Mouse (Mus musculus) MEL (cell line): ENCODE measurements around the gene Ext2. TPM values are rescaled to one million over a fixed set of nuclear protein-coding genes. Genes with fewer than 3 reads are reported as not detected.

Experiments
- DNase-seq: peaks from one replicate; pipeline ENCODE4 v3.0.0; 2011; ENCODE audit warnings: low read depth, low spot score
- H3K27ac ChIP-seq: 2 replicates; pipeline ENCODE4 v1.5.1; 2012; ENCODE audit warnings: low read depth, mild to moderate bottlenecking, control low read depth, low read length, moderate library complexity; ENCODE audit not compliant: control insufficient read depth
- H3K27me3 ChIP-seq, 2 experiments: fragments of 150-350 bp in 1 of 2; sonication (generic) in 1 of 2; 2 replicates each; pipeline ENCODE4 v1.6.1; 2012; ENCODE audit warnings: low read length in 2 of 2, mild to moderate bottlenecking in 2 of 2, improper control_type of control experiment in 1 of 2, moderate library complexity in 1 of 2; ENCODE audit not compliant: insufficient read depth in 2 of 2, control insufficient read depth in 1 of 2
- H3K36me3 ChIP-seq, 2 experiments: 2 replicates each; pipeline ENCODE4 v1.6.1; 2012 to 2014; ENCODE audit warnings: low read length in 2 of 2, improper control_type of control experiment in 1 of 2, inconsistent platforms in 1 of 2, mild to moderate bottlenecking in 1 of 2; ENCODE audit not compliant: insufficient read depth in 2 of 2, control insufficient read depth in 1 of 2
- H3K4me1 ChIP-seq, 2 experiments: fragments of 150-350 bp in 1 of 2; sonication (generic) in 1 of 2; 2 replicates each; pipeline ENCODE4 v1.6.1; 2012; ENCODE audit warnings: low read length in 2 of 2, improper control_type of control experiment in 1 of 2, mild to moderate bottlenecking in 1 of 2; ENCODE audit not compliant: insufficient read depth in 2 of 2, control insufficient read depth in 1 of 2
- H3K4me3 ChIP-seq, 2 experiments: fragments of 150-350 bp in 1 of 2; sonication (generic) in 1 of 2; 2 replicates each; pipeline ENCODE4 v1.5.1; 2012; ENCODE audit warnings: low read depth in 2 of 2, low read length in 2 of 2, mild to moderate bottlenecking in 2 of 2, moderate library complexity in 2 of 2, control low read depth in 1 of 2, improper control_type of control experiment in 1 of 2; ENCODE audit not compliant: control insufficient read depth in 1 of 2, insufficient read depth in 1 of 2
- H3K79me2 ChIP-seq: 2 replicates; pipeline ENCODE4 v1.6.1; 2012; ENCODE audit warnings: mild to moderate bottlenecking, low read length, moderate library complexity; ENCODE audit not compliant: control insufficient read depth, poor library complexity, insufficient read depth
- H3K9ac ChIP-seq: 2 replicates; pipeline ENCODE4 v1.6.1; 2012; ENCODE audit warnings: low read depth, mild to moderate bottlenecking, control low read depth, low read length, moderate library complexity; ENCODE audit not compliant: control insufficient read depth, poor library complexity, severe bottlenecking
- H3K9me3 ChIP-seq: fragments of 150-350 bp; sonication (generic); replicated peaks from 2 replicates; pipeline ENCODE4 v1.6.1; 2012; ENCODE audit warnings: mild to moderate bottlenecking, low read length, improper control_type of control experiment, moderate library complexity; ENCODE audit not compliant: insufficient read depth
- CHD1 ChIP-seq: IDR thresholded peaks from 2 replicates; pipeline ENCODE4 v1.6.1; 2012; ENCODE audit warnings: low read depth, mild to moderate bottlenecking, inconsistent platforms, low read length, improper control_type of control experiment
- ETS1 ChIP-seq: IDR thresholded peaks from 2 replicates; pipeline ENCODE4 v1.6.1; 2012; ENCODE audit warnings: low read depth, mild to moderate bottlenecking, inconsistent platforms, low read length, improper control_type of control experiment, moderate library complexity
- GABPA ChIP-seq: IDR thresholded peaks from 2 replicates; pipeline ENCODE4 v1.6.1; 2012; ENCODE audit warnings: low read depth, mild to moderate bottlenecking, inconsistent platforms, low read length, improper control_type of control experiment, moderate library complexity
- KAT2A ChIP-seq: conservative IDR thresholded peaks from 2 replicates; pipeline ENCODE4 v1.6.1; 2012; ENCODE audit warnings: low read depth, low read length, improper control_type of control experiment, inconsistent platforms
- MAX ChIP-seq: IDR thresholded peaks from 2 replicates; pipeline ENCODE4 v1.6.1; 2011; ENCODE audit warnings: low read length, improper control_type of control experiment
- MEF2A ChIP-seq: IDR thresholded peaks from 2 replicates; pipeline ENCODE4 v1.6.1; 2014; ENCODE audit warnings: low read depth, mild to moderate bottlenecking, inconsistent platforms, low read length, improper control_type of control experiment; ENCODE audit not compliant: poor library complexity, insufficient replicate concordance, severe bottlenecking; ENCODE audit errors: extremely low read depth
- NELFE ChIP-seq: IDR thresholded peaks from 2 replicates; pipeline ENCODE4 v1.6.1; 2011; ENCODE audit warnings: low read depth, low read length, improper control_type of control experiment
- POLR2A ChIP-seq, 2 experiments: IDR thresholded peaks; 2 replicates each; pipeline ENCODE4 v1.6.1; 2011 to 2012; ENCODE audit warnings: low read length in 2 of 2, mild to moderate bottlenecking in 2 of 2, control low read depth in 1 of 2, improper control_type of control experiment in 1 of 2, low read depth in 1 of 2, moderate library complexity in 1 of 2; ENCODE audit not compliant: control insufficient read depth in 1 of 2, insufficient read depth in 1 of 2, poor library complexity in 1 of 2
- POLR2AphosphoS2 ChIP-seq: IDR thresholded peaks from 2 replicates; pipeline ENCODE4 v1.6.1; 2011; ENCODE audit warnings: low read length, improper control_type of control experiment
- SIN3A ChIP-seq: IDR thresholded peaks from 2 replicates; pipeline ENCODE4 v1.6.1; 2012; ENCODE audit warnings: low read length, improper control_type of control experiment, inconsistent platforms
- TAL1 ChIP-seq: IDR thresholded peaks from 2 replicates; pipeline ENCODE4 v1.6.1; 2012; ENCODE audit warnings: mild to moderate bottlenecking, inconsistent platforms, low read length, moderate library complexity, mixed read lengths
- TCF12 ChIP-seq: IDR thresholded peaks from 2 replicates; pipeline ENCODE4 v1.6.1; 2014; ENCODE audit warnings: low read depth, mild to moderate bottlenecking, inconsistent platforms, low read length, improper control_type of control experiment, moderate library complexity
- USF1 ChIP-seq: IDR thresholded peaks from 2 replicates; pipeline ENCODE4 v1.6.1; 2014; ENCODE audit warnings: low read depth, mild to moderate bottlenecking, inconsistent platforms, low read length, improper control_type of control experiment, moderate library complexity
- USF2 ChIP-seq, 2 experiments: IDR thresholded peaks; 2 replicates each; pipeline ENCODE4 v1.6.1; 2011 to 2012; ENCODE audit warnings: improper control_type of control experiment in 2 of 2, low read length in 2 of 2, borderline replicate concordance in 1 of 2, inconsistent platforms in 1 of 2, low read depth in 1 of 2, mild to moderate bottlenecking in 1 of 2; ENCODE audit not compliant: insufficient read depth in 1 of 2
- ZC3H11A ChIP-seq: IDR thresholded peaks from 2 replicates; pipeline ENCODE4 v1.6.1; 2012; ENCODE audit warnings: low read depth, mild to moderate bottlenecking, inconsistent platforms, low read length, improper control_type of control experiment
- ZKSCAN1 ChIP-seq: IDR thresholded peaks from 2 replicates; pipeline ENCODE4 v1.6.1; 2012; ENCODE audit warnings: low read depth, mild to moderate bottlenecking, inconsistent platforms, low read length, improper control_type of control experiment, moderate library complexity
- ZMIZ1 ChIP-seq: IDR thresholded peaks from 2 replicates; pipeline ENCODE4 v1.6.1; 2012; ENCODE audit warnings: low read depth, mild to moderate bottlenecking, inconsistent platforms, low read length, improper control_type of control experiment, moderate library complexity
- polyA plus RNA-seq, 2 experiments: library from polyadenylated mRNA; stranded (reverse) in 1 of 2; unstranded in 1 of 2; fragments of >175 nt in 1 of 2; fragments of >200 nt in 1 of 2; gene quantifications; 2 replicates each; pipeline versions ENCODE4 v1.2.1 to v1.2.4; 2012; ENCODE audit warnings: low replicate concordance in 2 of 2, low read depth in 1 of 2; ENCODE audit not compliant: insufficient read length in 2 of 2, insufficient read depth in 1 of 2, missing spikeins in 1 of 2
- total RNA-seq: library from RNA; depleted of rRNA; stranded (reverse); fragments of 300-350 nt; gene quantifications from 2 replicates; pipeline ENCODE4 v1.2.3, GENCODE M21; 2012; rRNA removed

The Ext2 gene
- total and polyA plus RNA-seq, 3 experiments: 33.7 to 66.8 TPM; not detected in 1

DNA sequence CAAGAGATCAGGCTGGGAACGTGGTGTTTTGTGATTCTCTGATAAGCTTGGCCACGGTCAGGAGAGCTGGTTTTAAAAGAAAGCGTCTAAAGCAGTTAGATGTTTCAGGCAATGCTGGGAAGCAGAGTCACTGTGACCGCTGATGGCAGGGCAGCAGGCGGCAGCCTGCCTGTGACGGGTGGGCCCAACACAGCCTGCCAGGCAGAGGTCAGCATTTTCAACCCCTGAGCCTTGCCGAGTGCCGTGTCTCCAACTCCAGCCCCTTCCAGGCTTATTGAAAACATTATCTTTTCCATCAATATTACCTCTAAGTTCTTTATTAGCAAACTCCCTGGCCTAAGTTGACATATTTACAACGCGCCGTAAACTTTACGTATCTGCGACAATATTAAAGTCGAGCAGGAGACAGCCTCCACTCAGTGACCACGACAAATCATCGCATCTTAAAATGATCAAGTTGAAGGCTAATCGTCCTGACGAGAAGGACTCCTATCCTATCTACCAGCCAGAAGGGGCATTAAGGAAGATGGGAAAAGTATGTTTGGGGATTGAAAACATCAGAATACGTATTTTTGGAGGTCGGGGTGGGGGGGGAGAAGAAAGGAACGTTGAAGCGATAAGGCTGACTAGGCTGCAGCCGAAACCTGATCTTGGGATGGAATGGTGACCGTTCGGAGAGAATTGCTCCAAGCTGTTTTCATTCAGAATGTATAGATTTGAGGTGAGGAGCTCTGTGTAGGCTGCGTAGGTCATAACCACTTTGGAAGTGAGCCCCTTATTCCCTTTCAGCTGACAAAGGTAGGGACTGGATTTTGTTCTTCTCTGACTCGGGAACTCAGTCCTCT, 206.3 kb downstream of the Ext2 start:
- DNase-seq: no peak
- H3K27ac ChIP-seq: no peak overlapping the region
- no peaks in the 10 kb centered on the region for H3K36me3 ChIP-seq
- H3K9me3 ChIP-seq: no peaks in the 10 kb centered on the region
- H3K4me1 ChIP-seq: no peaks in the 10 kb centered on the region
- no peak overlapping the region for H3K4me3 ChIP-seq
- no peak for TF ChIP-seq NELFE
- no peak for TF ChIP-seq TAL1
- TF ChIP-seq ZC3H11A: no peak
- TF ChIP-seq USF2 (IDR thresholded peaks at IDR 0.05; ENCODE audit: borderline replicate concordance in 1 of 2, insufficient read depth in 1 of 2, low read depth in 1 of 2, low read length in 2 of 2): no peak
- no peak for TF ChIP-seq MAX
- TF ChIP-seq ZKSCAN1: no peak
- no peak for TF ChIP-seq CHD1
- no peak for TF ChIP-seq MEF2A
- no peak for TF ChIP-seq TCF12
- no peak for TF ChIP-seq ETS1
- TF ChIP-seq ZMIZ1: no peak
- no peak for TF ChIP-seq POLR2AphosphoS2
- H3K79me2 ChIP-seq: no peaks in the 10 kb centered on the region
- no peak overlapping the region for H3K9ac ChIP-seq
- H3K27me3 ChIP-seq: peaks cover 8 to 15% of the 10 kb centered on the region in 2 experiments

DNA sequence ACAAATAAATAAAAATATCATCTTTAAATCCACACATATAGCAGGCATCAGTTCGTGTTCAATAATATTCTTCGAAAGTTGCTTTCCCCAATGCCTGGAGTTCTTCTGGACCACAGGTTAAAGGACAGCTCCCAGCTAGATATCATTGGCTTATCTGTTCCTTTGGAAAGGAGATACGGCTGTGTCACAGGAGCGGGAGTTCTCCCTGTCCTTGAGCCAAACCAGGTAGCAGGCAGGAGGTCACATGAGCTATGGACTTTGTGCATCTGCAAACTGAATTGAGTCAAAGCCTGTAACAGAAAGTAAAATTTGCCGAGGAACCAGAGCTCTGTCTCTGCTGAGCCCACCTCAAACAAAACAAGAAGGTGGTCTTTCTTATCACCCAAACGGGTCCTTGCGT, 209.3 kb downstream of the Ext2 start:
- H3K79me2 ChIP-seq: no peaks in the 10 kb centered on the region
- TF ChIP-seq GABPA (no peak), TAL1 (no peak), POLR2AphosphoS2 (no peak), ETS1 (no peak), SIN3A (no peak), POLR2A (IDR thresholded peaks at IDR 0.05; ENCODE audit: control insufficient read depth in 1 of 2, insufficient read depth in 1 of 2, low read depth in 1 of 2, low read length in 2 of 2, poor library complexity in 1 of 2) (no peak), KAT2A (no peak), ZC3H11A (no peak), CHD1 (no peak), USF1 (no peak)
- no peaks in the 10 kb centered on the region for H3K36me3 ChIP-seq
- no peak for DNase-seq
- H3K9me3 ChIP-seq: no peaks in the 10 kb centered on the region
- peaks cover 3 to 15% of the 10 kb centered on the region in 2 experiments for H3K27me3 ChIP-seq
- H3K4me1 ChIP-seq: no peaks in the 10 kb centered on the region
- H3K27ac ChIP-seq: no peak overlapping the region
- H3K4me3 ChIP-seq: no peak overlapping the region
- H3K9ac ChIP-seq: no peak overlapping the region

Other genes with a start within 250 kb of the Ext2 start
- gene Alx4, start 180.2 kb downstream of the Ext2 start, total RNA-seq: not detected in 2 replicates
- gene Alx4, start 180.2 kb downstream of the Ext2 start, polyA plus RNA-seq: not detected
- 1.0 and 1.2 TPM in 2 replicates for gene Accs, start 27.4 kb upstream of the Ext2 start, total RNA-seq
- 1 to 10 TPM in 1 of 2 experiments, not detected in 1; 4.5 TPM for gene Accs, start 27.4 kb upstream of the Ext2 start, polyA plus RNA-seq
- not detected in 2 replicates for gene Accsl, start 46.6 kb upstream of the Ext2 start, total RNA-seq
- gene Accsl, start 46.6 kb upstream of the Ext2 start, polyA plus RNA-seq: not detected
- gene Gm13889, start 134.6 kb upstream of the Ext2 start, total RNA-seq: not detected in 2 replicates
- not detected for gene Gm13889, start 134.6 kb upstream of the Ext2 start, polyA plus RNA-seq
- gene Gm27027, start 173.8 kb upstream of the Ext2 start, total RNA-seq: not detected in 2 replicates
- gene Gm27027, start 173.8 kb upstream of the Ext2 start, polyA plus RNA-seq: not detected
- gene Alkbh3, start 188.2 kb upstream of the Ext2 start, total RNA-seq: not detected in 2 replicates
- not detected for gene Alkbh3, start 188.2 kb upstream of the Ext2 start, polyA plus RNA-seq